Comparison of ENCODE assay signal across 13 mouse cellular contexts in the genomic region with DNA sequence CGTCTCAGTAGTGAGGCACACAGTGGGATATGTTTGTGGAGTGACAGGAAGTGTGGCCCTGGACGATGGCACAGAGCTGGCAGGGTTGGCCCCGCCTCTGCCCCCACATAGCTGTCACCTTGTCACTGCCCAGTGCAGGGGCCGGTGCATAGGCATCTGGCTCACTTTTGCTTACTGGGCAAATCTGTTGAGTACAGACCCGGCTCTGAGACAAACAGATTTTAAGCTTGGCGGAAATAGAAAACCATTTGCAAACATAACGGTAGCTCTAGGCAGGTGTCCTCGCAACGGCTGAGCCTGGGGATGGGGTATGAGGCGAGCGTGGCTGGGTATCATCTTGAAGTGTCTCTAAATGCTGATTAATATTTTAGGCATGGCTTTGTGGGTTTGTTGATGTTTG.
DNase-seq lines count a peak whose midpoint lies in the region; ATAC-seq and TF ChIP-seq lines count a peak whose summit lies in the region.
"Had no signal": no experiment of that assay in that cellular context is flagged by ENCODE, and none has a peak within 500 bp of the region (broad histone marks: within the 10 kb centered on the region; RNA-seq: fewer than 3 reads in every experiment).

No protein-coding gene starts in this region.

- no peak for TF ChIP-seq POLR2A in heart, adult 2 months (IDR thresholded peaks at IDR 0.05; ENCODE audit: insufficient read depth, low read depth, low read length)

- no peaks in the 10 kb centered on the region for H3K79me2 ChIP-seq in heart, adult 2 months (replicated peaks; ENCODE audit: control insufficient read depth, insufficient read depth, low read length)

- no peaks in the 10 kb centered on the region for H3K9me3 ChIP-seq in heart, embryonic 16.5 days (replicated peaks; ENCODE audit: control insufficient read depth, low read length)
- H3K9me3 ChIP-seq in forebrain, embryonic 12.5 days, result no peaks in the 10 kb centered on the region
- H3K9me3 ChIP-seq in hindbrain, postnatal 0 days (ENCODE audit: low read length), result no peaks in the 10 kb centered on the region
- H3K9me3 ChIP-seq in neural tube, embryonic 12.5 days, result no peaks in the 10 kb centered on the region

- H3K4me3 ChIP-seq in heart, embryonic 16.5 days (ENCODE audit: low read length), result no peak overlapping the region
- H3K4me3 ChIP-seq in heart, adult 2 months, result no peak overlapping the region
- no peak overlapping the region for H3K4me3 ChIP-seq in forebrain, embryonic 12.5 days (replicated peaks)
- no peak overlapping the region for H3K4me3 ChIP-seq in hindbrain, postnatal 0 days (ENCODE audit: low read length)
- no peak overlapping the region for H3K4me3 ChIP-seq in neural tube, embryonic 12.5 days

- 49% methylated on average over 11 of the region's 11 CpGs for WGBS in heart, embryonic 16.5 days
- WGBS in heart, adult 2 months, result 59% methylated on average over 11 of the region's 11 CpGs
- 44% methylated on average over 11 of the region's 11 CpGs for WGBS in forebrain, embryonic 12.5 days
- WGBS in hindbrain, postnatal 0 days, result 24% methylated on average over 11 of the region's 11 CpGs
- WGBS in neural tube, embryonic 12.5 days, result 41% methylated on average over 11 of the region's 11 CpGs

- ATAC-seq in heart, embryonic 16.5 days (replicated peaks; ENCODE audit: extremely low read depth, insufficient read depth, low FRiP score), result 0 out of 2 replicates have a peak, but pooled peaks have one; percentile 2
- no peak; the same call in 1 of the 2 replicates for ATAC-seq in forebrain, embryonic 12.5 days (ENCODE audit: low FRiP score)
- ATAC-seq in hindbrain, postnatal 0 days, result 0 out of 2 replicates have a peak, but pooled peaks have one; percentile 0
- no peak for ATAC-seq in neural tube, embryonic 12.5 days (ENCODE audit: low FRiP score, low read depth)
- ATAC-seq in erythroblast, adult 5-6 weeks (replicated peaks; ENCODE audit: low FRiP score, poor library complexity, severe bottlenecking), result no peak
- ATAC-seq: Patski had no signal

- H3K4me2 ChIP-seq in heart, embryonic 16.5 days (ENCODE audit: low read depth, low read length), result no peak overlapping the region
- H3K4me2 ChIP-seq in forebrain, embryonic 12.5 days, result peak overlapping the region; percentile 19; the same call in 1 of the 2 replicates
- H3K4me2 ChIP-seq in hindbrain, postnatal 0 days (ENCODE audit: low read depth, low read length), result no peak overlapping the region
- peak overlapping the region; percentile 24; the same call in 1 of the 2 replicates for H3K4me2 ChIP-seq in neural tube, embryonic 12.5 days (replicated peaks)
- H3K4me2 ChIP-seq: lung, embryonic 14.5 days had no signal

- H3K4me1 ChIP-seq in heart, embryonic 16.5 days (ENCODE audit: control insufficient read depth, insufficient read depth, low read length), result peaks cover 20% of the 10 kb centered on the region
- peaks cover 7% of the 10 kb centered on the region for H3K4me1 ChIP-seq in heart, adult 2 months (ENCODE audit: control insufficient read depth, insufficient read depth, low read length)
- H3K4me1 ChIP-seq in forebrain, embryonic 12.5 days, result peaks cover 88% of the 10 kb centered on the region
- peaks cover 37% of the 10 kb centered on the region for H3K4me1 ChIP-seq in hindbrain, postnatal 0 days (ENCODE audit: insufficient read depth, low read length)
- H3K4me1 ChIP-seq in neural tube, embryonic 12.5 days, result peaks cover 71% of the 10 kb centered on the region

- no peaks in the 10 kb centered on the region for H3K36me3 ChIP-seq in heart, embryonic 16.5 days (ENCODE audit: control insufficient read depth, insufficient read depth)
- no peaks in the 10 kb centered on the region for H3K36me3 ChIP-seq in heart, adult 2 months (ENCODE audit: control insufficient read depth, insufficient read depth, low read length)
- no peaks in the 10 kb centered on the region for H3K36me3 ChIP-seq in forebrain, embryonic 12.5 days (replicated peaks)
- no peaks in the 10 kb centered on the region for H3K36me3 ChIP-seq in hindbrain, postnatal 0 days (ENCODE audit: insufficient read depth, low read length)
- no peaks in the 10 kb centered on the region for H3K36me3 ChIP-seq in neural tube, embryonic 12.5 days

- intact Hi-C loops in heart, adult 2 months (cut with DNase I), result no loop called here

- no peak overlapping the region for H3K9ac ChIP-seq in heart, embryonic 16.5 days (ENCODE audit: low read length)
- no peak overlapping the region; the same call in 1 of the 2 replicates for H3K9ac ChIP-seq in heart, adult 2 months (ENCODE audit: low read depth, low read length)
- no peak overlapping the region for H3K9ac ChIP-seq in forebrain, embryonic 12.5 days
- H3K9ac ChIP-seq in hindbrain, postnatal 0 days (replicated peaks; ENCODE audit: low read length), result no peak overlapping the region
- peak overlapping the region; percentile 26; the same call in 1 of the 2 replicates for H3K9ac ChIP-seq in neural tube, embryonic 12.5 days
- H3K9ac ChIP-seq: lung, embryonic 14.5 days had no signal

- no peak for TF ChIP-seq EP300 in heart, adult 2 months (IDR thresholded peaks at IDR 0.05; ENCODE audit: insufficient read depth, low read depth, low read length)

- H3K27me3 ChIP-seq in heart, embryonic 16.5 days (ENCODE audit: control insufficient read depth, insufficient read depth, low read length), result no peaks in the 10 kb centered on the region; the same call in 1 of the 2 replicates
- no peaks in the 10 kb centered on the region for H3K27me3 ChIP-seq in heart, adult 2 months (ENCODE audit: control insufficient read depth, insufficient read depth, low read length)
- H3K27me3 ChIP-seq in forebrain, embryonic 12.5 days, result peaks cover 81% of the 10 kb centered on the region
- no peaks in the 10 kb centered on the region for H3K27me3 ChIP-seq in hindbrain, postnatal 0 days (ENCODE audit: insufficient read depth, low read length)
- H3K27me3 ChIP-seq in neural tube, embryonic 12.5 days (replicated peaks), result no peaks in the 10 kb centered on the region
- H3K27me3 ChIP-seq: Patski had no signal

- TF ChIP-seq CTCF in heart, adult 2 months (IDR thresholded peaks at IDR 0.05), result no peak
- TF ChIP-seq CTCF in hindbrain, postnatal 0 days (IDR thresholded peaks at IDR 0.05; ENCODE audit: low read depth), result no peak

- no peak for DNase-seq in heart, adult 2 months
- DNase-seq in hindbrain, postnatal 0 days (ENCODE audit: low spot score), result no peak
- no peak for DNase-seq in cerebellum, adult 9-10 months
- no peak for DNase-seq in layer of hippocampus, postnatal 25 days (ENCODE audit: extremely low spot score in 1 of 2, low spot score in 1 of 2)
- DNase-seq: adrenal gland, postnatal 36 days; kidney, postnatal 14 days; lung, embryonic 14.5 days; right cerebral cortex, adult 18-20 months had no signal

- H3K27ac ChIP-seq in heart, embryonic 16.5 days (ENCODE audit: low read length), result no peak overlapping the region
- no peak overlapping the region for H3K27ac ChIP-seq in heart, adult 2 months
- H3K27ac ChIP-seq in forebrain, embryonic 12.5 days, result peak overlapping the region; percentile 87
- peak overlapping the region; percentile 76 for H3K27ac ChIP-seq in hindbrain, postnatal 0 days
- H3K27ac ChIP-seq in neural tube, embryonic 12.5 days, result peak overlapping the region; percentile 55

Comparison
In these comparisons a context has a peak if more than half of its experiments do, and no peak if none do; other contexts are left out.
1. ATAC-seq: peak in heart, embryonic 16.5 days (single experiment) and hindbrain, postnatal 0 days (single experiment); none in forebrain, embryonic 12.5 days (single experiment), neural tube, embryonic 12.5 days (single experiment) and erythroblast, adult 5-6 weeks (single experiment).
2. H3K27ac ChIP-seq: peak in forebrain, embryonic 12.5 days (single experiment), hindbrain, postnatal 0 days (single experiment) and neural tube, embryonic 12.5 days (single experiment); none in heart, embryonic 16.5 days (single experiment) and heart, adult 2 months (single experiment).
3. H3K4me2 ChIP-seq: peak in forebrain, embryonic 12.5 days (single experiment) and neural tube, embryonic 12.5 days (single experiment); none in heart, embryonic 16.5 days (single experiment) and hindbrain, postnatal 0 days (single experiment).